Mouse (Mus musculus): ENCODE measurements around the gene Pvr. TPM values are rescaled to one million over a fixed set of nuclear protein-coding genes. Genes with fewer than 3 reads are reported as not detected.

Gene Pvr
- polyA plus RNA-seq, 1 experiment: 10.9 TPM

DNA sequence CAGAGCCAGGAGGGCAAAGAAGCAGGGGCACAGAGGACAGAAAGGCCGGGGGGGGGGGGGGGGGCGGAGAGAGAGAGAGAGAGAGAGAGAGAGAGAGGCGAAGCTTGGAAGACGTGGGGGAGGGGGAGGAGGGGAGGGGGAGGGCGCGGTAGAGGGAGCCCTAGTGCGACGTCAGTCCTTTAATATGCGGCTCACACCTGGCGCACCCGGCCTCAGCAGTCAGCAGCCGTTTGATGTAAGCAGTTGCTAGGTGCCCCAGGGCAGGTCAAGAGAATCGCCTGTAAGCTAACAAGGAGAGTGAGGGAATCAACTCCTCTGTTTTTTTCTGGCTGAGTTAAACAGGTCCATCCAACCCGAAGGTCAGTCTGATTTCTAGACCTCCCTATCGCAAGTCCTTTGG lies 2.8 kb upstream of the Pvr start:
- TF ChIP-seq CTCF (conservative IDR thresholded peaks at IDR 0.05; ENCODE audit: insufficient read depth, insufficient read length, low read depth, low read length): no peak
- TF ChIP-seq POLR2A (IDR thresholded peaks at IDR 0.05; ENCODE audit: low read depth, low read length): no peak
- 29% methylated on average over 11 of the region's 15 CpGs for WGBS
- no peaks in the 10 kb centered on the region for H3K27me3 ChIP-seq (replicated peaks; ENCODE audit: control insufficient read depth, insufficient read depth, low read length)
- H3K4me1 ChIP-seq (ENCODE audit: control insufficient read depth, insufficient read depth, low read length): no peaks in the 10 kb centered on the region
- H3K4me3 ChIP-seq (ENCODE audit: insufficient read depth, low read depth, low read length): no peak overlapping the region
- DNase-seq: peak; percentile 40
- no peak overlapping the region for H3K27ac ChIP-seq (ENCODE audit: insufficient read depth, low read depth, low read length)
- no peaks in the 10 kb centered on the region for H3K36me3 ChIP-seq (ENCODE audit: control insufficient read depth, insufficient read depth, low read length)

DNA sequence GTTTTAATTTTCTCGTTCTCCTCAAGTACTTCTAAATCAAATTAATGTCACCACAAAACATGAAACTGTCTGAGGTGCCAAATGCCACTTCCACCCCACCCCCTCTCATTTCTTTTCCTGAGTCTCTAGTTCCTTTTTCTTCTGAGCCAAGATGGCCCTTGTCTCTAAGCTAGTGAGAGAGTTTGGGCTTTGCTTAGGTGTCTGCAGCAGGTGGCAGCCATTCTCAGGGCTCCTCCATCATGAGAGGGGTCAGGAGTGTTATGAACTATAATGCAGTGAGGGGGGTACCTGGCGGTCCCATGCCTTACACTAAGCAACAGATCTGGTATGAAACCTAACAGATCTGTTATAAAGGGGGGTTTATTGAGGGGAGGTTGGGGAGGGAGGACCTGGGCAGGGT lies 2.4 kb upstream of the Pvr start:
- TF ChIP-seq CTCF (conservative IDR thresholded peaks at IDR 0.05; ENCODE audit: insufficient read depth, insufficient read length, low read depth, low read length) (no peak), POLR2A (IDR thresholded peaks at IDR 0.05; ENCODE audit: low read depth, low read length) (no peak)
- Histone ChIP-seq H3K27me3 (replicated peaks; ENCODE audit: control insufficient read depth, insufficient read depth, low read length) (no peaks in the 10 kb centered on the region), H3K4me3 (ENCODE audit: insufficient read depth, low read depth, low read length) (no peak overlapping the region), H3K36me3 (ENCODE audit: control insufficient read depth, insufficient read depth, low read length) (no peaks in the 10 kb centered on the region), H3K4me1 (ENCODE audit: control insufficient read depth, insufficient read depth, low read length) (no peaks in the 10 kb centered on the region), H3K27ac (ENCODE audit: insufficient read depth, low read depth, low read length) (no peak overlapping the region)
- 44% methylated on average over 2 of the region's 2 CpGs for WGBS
- no peak for DNase-seq

DNA sequence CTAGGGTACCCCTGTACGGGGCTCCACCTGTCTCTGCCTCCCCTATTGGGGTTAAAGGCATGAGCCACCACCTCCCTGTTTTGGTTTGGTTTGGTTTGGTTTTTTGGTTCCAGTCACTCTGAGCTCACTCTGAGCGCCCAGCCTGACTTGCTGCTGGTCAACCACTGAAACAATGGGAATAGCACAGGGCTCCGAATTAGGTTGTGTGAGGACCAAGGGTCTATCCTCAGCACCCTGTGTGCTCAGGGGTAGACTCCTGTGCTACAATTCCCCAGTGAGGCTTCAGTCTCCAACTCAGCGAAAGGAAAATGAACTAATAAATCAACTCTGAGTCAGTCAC lies 824 bp downstream of the Pvr start:
- 26% methylated on average over 4 of the region's 4 CpGs for WGBS
- H3K36me3 ChIP-seq (ENCODE audit: control insufficient read depth, insufficient read depth, low read length): no peaks in the 10 kb centered on the region

DNA sequence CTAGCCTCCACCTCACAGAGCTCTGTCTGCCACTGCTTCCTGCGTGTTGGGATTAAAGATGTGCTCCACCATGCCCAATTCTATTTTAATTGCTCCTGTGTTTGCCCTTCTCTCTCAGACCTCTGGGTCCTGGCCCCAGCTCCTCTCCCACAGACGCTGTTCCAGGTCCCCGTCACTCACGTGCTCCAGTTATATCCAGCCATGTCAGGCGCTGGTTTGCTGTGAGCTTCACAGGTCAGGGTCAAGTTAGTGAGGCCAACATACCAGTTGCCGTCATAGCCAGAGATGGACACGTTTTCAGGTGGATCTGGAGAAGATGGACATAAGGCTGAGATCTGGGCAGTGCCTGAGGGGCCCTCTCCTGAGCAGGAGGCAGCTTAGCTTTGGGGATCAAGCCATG lies 6.4 kb downstream of the Pvr start:
- Histone ChIP-seq H3K4me1 (ENCODE audit: control insufficient read depth, insufficient read depth, low read length) (no peaks in the 10 kb centered on the region), H3K27ac (ENCODE audit: insufficient read depth, low read depth, low read length) (no peak overlapping the region), H3K36me3 (ENCODE audit: control insufficient read depth, insufficient read depth, low read length) (no peaks in the 10 kb centered on the region; the same call in 1 of the 2 replicates), H3K27me3 (replicated peaks; ENCODE audit: control insufficient read depth, insufficient read depth, low read length) (no peaks in the 10 kb centered on the region), H3K4me3 (ENCODE audit: insufficient read depth, low read depth, low read length) (no peak overlapping the region)
- no peak for DNase-seq
- WGBS: 91% methylated on average over 7 of the region's 7 CpGs
- TF ChIP-seq CTCF (conservative IDR thresholded peaks at IDR 0.05; ENCODE audit: insufficient read depth, insufficient read length, low read depth, low read length): no peak
- no peak for TF ChIP-seq POLR2A (IDR thresholded peaks at IDR 0.05; ENCODE audit: low read depth, low read length)

More for the DNA sequence above, 824 bp downstream of the Pvr start:
- Histone ChIP-seq H3K4me1 (ENCODE audit: control insufficient read depth, insufficient read depth, low read length) (no peaks in the 10 kb centered on the region), H3K27ac (ENCODE audit: insufficient read depth, low read depth, low read length) (peak overlapping the region; percentile 7; the same call in 1 of the 2 replicates), H3K4me3 (ENCODE audit: insufficient read depth, low read depth, low read length) (peak overlapping the region; percentile 84), H3K27me3 (replicated peaks; ENCODE audit: control insufficient read depth, insufficient read depth, low read length) (no peaks in the 10 kb centered on the region)
- DNase-seq: no peak
- TF ChIP-seq CTCF (conservative IDR thresholded peaks at IDR 0.05; ENCODE audit: insufficient read depth, insufficient read length, low read depth, low read length): no peak

DNA sequence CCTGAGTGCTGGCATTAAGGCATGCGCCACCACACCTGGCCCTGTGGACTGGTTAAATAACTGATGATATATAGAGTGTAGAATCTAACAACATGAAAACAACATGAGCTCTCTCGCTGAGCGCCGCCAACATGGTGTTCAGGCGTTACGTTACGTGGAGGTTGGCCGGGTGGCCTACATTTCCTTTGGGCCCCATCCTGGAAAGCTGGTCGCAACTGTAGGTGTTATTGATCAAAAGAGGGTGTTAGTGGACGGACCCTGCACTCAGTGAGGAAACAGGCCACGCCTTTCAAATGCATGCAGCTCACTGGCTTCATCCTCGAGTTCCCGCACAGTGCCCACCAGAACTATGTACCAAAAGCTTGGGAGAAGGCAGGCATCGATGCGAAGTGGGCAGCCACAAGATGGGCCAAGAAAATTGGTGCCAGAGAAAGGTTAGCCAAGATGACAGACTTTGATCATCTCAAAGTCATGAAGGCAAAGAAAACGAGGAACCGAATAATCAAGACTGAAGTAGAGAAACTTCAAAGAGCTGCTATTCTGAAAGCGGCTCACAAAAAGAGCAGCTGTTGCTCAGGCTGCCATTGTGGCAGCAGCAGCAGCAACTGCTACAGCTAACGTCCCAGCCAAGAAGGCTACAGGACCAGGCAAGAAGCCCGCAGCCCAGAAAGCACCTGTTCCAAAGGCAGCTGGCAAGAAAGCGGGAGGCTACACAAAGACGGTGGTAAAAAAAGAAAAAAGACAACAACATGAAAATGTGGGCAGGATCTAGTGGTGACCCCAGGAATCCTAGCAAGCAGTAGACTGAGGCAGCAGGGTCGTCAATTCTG lies 9.1 kb downstream of the Pvr start:
- H3K4me3 ChIP-seq (ENCODE audit: insufficient read depth, low read depth, low read length): no peak overlapping the region
- 91% methylated on average over 23 of the region's 23 CpGs for WGBS
- H3K27me3 ChIP-seq (replicated peaks; ENCODE audit: control insufficient read depth, insufficient read depth, low read length): no peaks in the 10 kb centered on the region
- DNase-seq: no peak
- no peaks in the 10 kb centered on the region; the same call in none of the 2 replicates for H3K36me3 ChIP-seq (ENCODE audit: control insufficient read depth, insufficient read depth, low read length)
- H3K4me1 ChIP-seq (ENCODE audit: control insufficient read depth, insufficient read depth, low read length): no peaks in the 10 kb centered on the region
- no peak for TF ChIP-seq CTCF (conservative IDR thresholded peaks at IDR 0.05; ENCODE audit: insufficient read depth, insufficient read length, low read depth, low read length)
- no peak for TF ChIP-seq POLR2A (IDR thresholded peaks at IDR 0.05; ENCODE audit: low read depth, low read length)
- no peak overlapping the region for H3K27ac ChIP-seq (ENCODE audit: insufficient read depth, low read depth, low read length)

DNA sequence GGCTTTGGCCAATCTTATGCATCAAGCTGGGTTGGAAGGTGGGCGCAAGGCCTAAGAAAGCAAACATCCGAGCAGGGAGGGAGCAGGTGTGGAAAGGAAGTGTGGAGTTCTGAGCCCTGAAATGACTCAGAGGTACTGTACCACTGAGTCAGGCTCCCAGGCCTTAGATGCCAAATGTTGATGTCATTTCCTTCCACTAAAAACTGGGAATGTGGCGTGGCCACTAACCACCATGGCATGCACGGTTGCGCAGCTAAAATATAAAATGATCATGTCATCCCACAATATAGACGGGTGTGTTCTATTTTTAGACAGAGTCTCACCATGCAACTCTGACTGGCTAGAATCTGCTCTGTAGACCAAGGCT lies 9.7 kb downstream of the Pvr start:
- no peak overlapping the region for H3K4me3 ChIP-seq (ENCODE audit: insufficient read depth, low read depth, low read length)
- no peak overlapping the region for H3K27ac ChIP-seq (ENCODE audit: insufficient read depth, low read depth, low read length)
- DNase-seq: no peak
- no peaks in the 10 kb centered on the region for H3K27me3 ChIP-seq (replicated peaks; ENCODE audit: control insufficient read depth, insufficient read depth, low read length)
- no peaks in the 10 kb centered on the region for H3K4me1 ChIP-seq (ENCODE audit: control insufficient read depth, insufficient read depth, low read length)
- 83% methylated on average over 6 of the region's 6 CpGs for WGBS
- TF ChIP-seq POLR2A (IDR thresholded peaks at IDR 0.05; ENCODE audit: low read depth, low read length): no peak
- H3K36me3 ChIP-seq (ENCODE audit: control insufficient read depth, insufficient read depth, low read length): peaks cover 3% of the 10 kb centered on the region

DNA sequence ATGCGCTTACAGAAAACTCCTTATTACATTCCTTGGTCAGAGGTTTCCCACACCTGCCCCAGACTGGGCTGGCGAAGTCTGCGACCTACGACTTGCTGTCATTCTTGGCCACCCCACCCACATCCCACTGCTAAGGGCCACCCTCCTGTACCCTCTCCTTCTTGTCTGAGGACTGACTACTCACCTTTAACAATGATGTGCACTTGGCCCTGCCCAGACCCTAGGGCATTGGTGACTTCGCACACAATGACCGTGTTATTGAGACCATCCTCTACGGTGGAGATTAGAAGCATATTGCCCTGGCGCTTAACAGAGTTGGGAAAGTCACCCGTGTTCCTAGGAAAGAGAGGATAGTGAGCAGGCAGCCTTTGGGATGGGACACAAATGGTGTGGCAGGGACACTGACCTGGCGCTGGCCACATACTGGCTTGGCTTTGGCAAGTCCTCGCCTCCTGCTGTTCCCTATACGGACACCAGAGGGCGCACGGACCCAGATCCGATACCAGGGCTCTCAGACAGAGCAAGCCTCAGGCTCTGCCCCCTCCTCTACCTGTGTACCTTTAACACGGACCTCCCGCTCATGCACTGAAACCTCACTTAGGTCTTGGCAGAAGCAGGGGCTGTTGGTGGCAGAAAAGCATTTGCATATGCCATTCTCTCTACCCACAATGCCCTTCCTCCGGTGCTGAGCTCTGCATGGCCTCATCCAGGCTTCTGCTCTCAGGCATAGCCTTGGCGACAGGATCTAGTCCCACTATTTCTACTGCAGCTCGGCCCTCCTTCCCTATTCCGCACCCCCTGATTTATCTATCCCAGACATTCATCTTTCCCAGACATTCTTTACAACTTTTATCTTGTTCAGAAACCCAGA lies 10.3 kb downstream of the Pvr start:
- no peaks in the 10 kb centered on the region for H3K4me1 ChIP-seq (ENCODE audit: control insufficient read depth, insufficient read depth, low read length)
- peak; percentile 91 for TF ChIP-seq CTCF (conservative IDR thresholded peaks at IDR 0.05; ENCODE audit: insufficient read depth, insufficient read length, low read depth, low read length)
- TF ChIP-seq POLR2A (IDR thresholded peaks at IDR 0.05; ENCODE audit: low read depth, low read length): no peak
- 49% methylated on average over 21 of the region's 21 CpGs for WGBS
- H3K4me3 ChIP-seq (ENCODE audit: insufficient read depth, low read depth, low read length): no peak overlapping the region
- no peak overlapping the region for H3K27ac ChIP-seq (ENCODE audit: insufficient read depth, low read depth, low read length)
- H3K27me3 ChIP-seq (replicated peaks; ENCODE audit: control insufficient read depth, insufficient read depth, low read length): no peaks in the 10 kb centered on the region
- H3K36me3 ChIP-seq (ENCODE audit: control insufficient read depth, insufficient read depth, low read length): peaks cover 3% of the 10 kb centered on the region
- DNase-seq: peak; percentile 84

All from kidney, adult 2 months (tissue).